Mouse (Mus musculus) limb, embryonic 12.5 days (tissue): ENCODE measurements around the gene Tex33. TPM values are rescaled to one million over a fixed set of nuclear protein-coding genes. Genes with fewer than 3 reads are reported as not detected.

Experiments used
- ATAC-seq: fragments of 200-750 bp; cut with Nextera tagmentation; 2 replicates; pipeline ENCODE4 v1.8.0; 2017; ENCODE audit warnings: low read depth, moderate TSS enrichment; ENCODE audit not compliant: insufficient number of reproducible peaks, insufficient read depth, low FRiP score, low TSS enrichment
- H3K27ac ChIP-seq: fragments of 300-500 bp; sonication (generic); 2 replicates; pipeline ENCODE4 v1.5.1; 2016; ENCODE audit warnings: mild to moderate bottlenecking, moderate library complexity
- H3K27me3 ChIP-seq: fragments of 300-500 bp; sonication (generic); 2 replicates; pipeline ENCODE4 v1.6.1; 2016; ENCODE audit warnings: mild to moderate bottlenecking, moderate library complexity
- H3K36me3 ChIP-seq: fragments of 300-500 bp; sonication (generic); 2 replicates; pipeline ENCODE4 v1.6.1; 2016; ENCODE audit warnings: mild to moderate bottlenecking, moderate library complexity
- H3K4me1 ChIP-seq: fragments of 300-500 bp; sonication (generic); replicated peaks from 2 replicates; pipeline ENCODE4 v1.6.1; 2016
- H3K4me2 ChIP-seq: fragments of 300-500 bp; sonication (generic); 2 replicates; pipeline ENCODE4 v1.6.1; 2016; ENCODE audit warnings: mild to moderate bottlenecking, moderate library complexity
- H3K4me3 ChIP-seq: fragments of 300-500 bp; sonication (generic); replicated peaks from 2 replicates; pipeline ENCODE4 v1.5.1; 2016; ENCODE audit warnings: mild to moderate bottlenecking
- H3K9ac ChIP-seq: fragments of 300-500 bp; sonication (generic); replicated peaks from 2 replicates; pipeline ENCODE4 v1.6.1; 2016; ENCODE audit warnings: mild to moderate bottlenecking, moderate library complexity
- H3K9me3 ChIP-seq: fragments of 300-500 bp; sonication (generic); 2 replicates; pipeline ENCODE4 v1.6.1; 2016; ENCODE audit warnings: mild to moderate bottlenecking, moderate library complexity
- WGBS: fragments of 180-500 bp; shearing (Covaris S2); methylation state at CpG from one replicate; pipeline ENCODE4 v1.1.7; 2016; 5-methylcytosine and 5-hydroxymethylcytosine counted together
- polyA plus RNA-seq: library from polyadenylated mRNA; unstranded; fragments of >200 nt; fragmentation: Nextera tagmentation; extraction: Ambion mirVana; gene quantifications from 2 replicates; pipeline ENCODE4 v1.2.1, GENCODE M21; 2016

Tex33 gene
- polyA plus RNA-seq, 1 experiment from 2014 or later, result not detected

- Histone ChIP-seq H3K27me3 (peaks cover 43% of the 10 kb centered on the region), H3K4me1 (peaks cover 10% of the 10 kb centered on the region; the same call in 1 of the 2 replicates), H3K36me3 (peaks cover 6% of the 10 kb centered on the region; the same call in 1 of the 2 replicates), H3K4me2 (no peak overlapping the region), H3K9ac (no peak overlapping the region), H3K4me3 (no peak overlapping the region), H3K27ac (no peak overlapping the region), H3K9me3 (no peaks in the 10 kb centered on the region)
- ATAC-seq, result no peak
- 67% methylated on average over 1 of the region's 1 CpGs for WGBS
These were observed 18.0 kb upstream of the Tex33 start for GRCm38 (mm10) chr15:78413719-78414117.

GRCm38 (mm10) chr15:78413083-78413718 lies 17.5 kb upstream of the Tex33 start:
- no peaks in the 10 kb centered on the region for H3K9me3 ChIP-seq
- 88% methylated on average over 14 of the region's 14 CpGs for WGBS
- H3K9ac ChIP-seq, result no peak overlapping the region

GRCm38 (mm10) chr15:78409570-78410052 lies 13.9 kb upstream of the Tex33 start:
- Histone ChIP-seq H3K36me3 (peaks cover 6% of the 10 kb centered on the region; the same call in 1 of the 2 replicates), H3K9me3 (no peaks in the 10 kb centered on the region), H3K4me3 (peak overlapping the region; percentile 32), H3K4me2 (peak overlapping the region; percentile 54), H3K9ac (peak overlapping the region; percentile 42; the same call in 1 of the 2 replicates), H3K27me3 (peaks cover 51% of the 10 kb centered on the region), H3K27ac (no peak overlapping the region), H3K4me1 (peaks cover 28% of the 10 kb centered on the region)
- 9% methylated on average over 12 of the region's 12 CpGs for WGBS
- no peak for ATAC-seq

More at GRCm38 (mm10) chr15:78413083-78413718, 17.5 kb upstream of the Tex33 start:
- ATAC-seq, result no peak
- peaks cover 44% of the 10 kb centered on the region for H3K27me3 ChIP-seq
- no peak overlapping the region for H3K4me2 ChIP-seq
- no peak overlapping the region for H3K4me3 ChIP-seq
- peaks cover 6% of the 10 kb centered on the region; the same call in 1 of the 2 replicates for H3K36me3 ChIP-seq
- peaks cover 10% of the 10 kb centered on the region; the same call in 1 of the 2 replicates for H3K4me1 ChIP-seq
- no peak overlapping the region for H3K27ac ChIP-seq

- WGBS, result under 1% methylated on average over 40 of the region's 40 CpGs
- Histone ChIP-seq H3K9me3 (no peaks in the 10 kb centered on the region), H3K27me3 (peaks cover 39% of the 10 kb centered on the region), H3K4me3 (peak within 1 kb of the TSS; percentile 67), H3K27ac (peak within 1 kb of the TSS; percentile 88), H3K4me2 (peak within 1 kb of the TSS; percentile 92), H3K4me1 (peaks cover 34% of the 10 kb centered on the region), H3K9ac (peak within 1 kb of the TSS; percentile 66), H3K36me3 (no peaks in the 10 kb centered on the region)
- ATAC-seq, result peak; percentile 86
These were observed 10.7 kb upstream of the Tex33 start, which contains the start of gene Mpst for GRCm38 (mm10) chr15:78406293-78406934. TSS of gene Mpst (plus strand) at chr15:78406416.

DNA sequence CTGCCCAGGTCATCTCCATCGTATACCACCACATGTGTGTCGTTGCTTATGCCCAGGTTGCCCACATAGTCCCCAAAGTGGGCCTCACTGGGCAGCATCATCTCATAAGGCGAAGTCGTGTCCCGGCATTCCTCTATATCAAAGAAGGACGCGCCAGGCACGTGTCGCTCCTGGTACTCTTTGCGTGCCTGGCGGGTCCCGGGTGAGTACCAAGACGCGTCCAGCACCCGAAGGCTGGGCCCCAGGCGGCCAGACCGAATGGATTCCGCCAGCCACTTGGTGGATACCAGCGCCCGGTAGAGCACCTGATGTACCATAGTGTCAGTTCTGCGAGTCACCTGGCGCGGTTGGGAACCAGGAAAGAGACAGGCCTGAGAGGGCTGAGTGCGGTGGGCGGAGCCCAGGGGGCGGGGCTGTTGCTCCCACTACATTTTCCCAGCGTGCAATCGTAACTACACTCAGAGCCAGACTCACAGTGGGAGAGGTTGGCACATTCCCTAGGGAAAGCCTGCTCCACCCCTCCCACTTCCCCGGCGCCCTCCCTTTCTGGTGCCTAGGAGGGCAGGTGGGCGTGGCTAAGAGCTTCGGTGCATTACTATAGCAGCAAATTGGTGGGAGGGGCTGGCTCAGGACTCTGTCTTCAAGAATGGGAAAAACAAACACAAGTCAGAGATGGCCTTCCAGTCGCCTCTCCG lies 10.0 kb upstream of the Tex33 start, which contains the start of gene Tst:
Gene Tst, minus strand, starts transcription at position 391 of the 695 bp plus-strand sequence.
- H3K4me1 ChIP-seq, result peaks cover 34% of the 10 kb centered on the region
- H3K9ac ChIP-seq, result peak within 1 kb of the TSS; percentile 66
- no peaks in the 10 kb centered on the region for H3K36me3 ChIP-seq
- ATAC-seq, result peak; percentile 44; the same call in 1 of the 2 replicates
- peaks cover 32% of the 10 kb centered on the region for H3K27me3 ChIP-seq
- no peaks in the 10 kb centered on the region for H3K9me3 ChIP-seq
- WGBS, result 2% methylated on average over 34 of the region's 34 CpGs
- peak within 1 kb of the TSS; percentile 88 for H3K27ac ChIP-seq
- H3K4me3 ChIP-seq, result peak within 1 kb of the TSS; percentile 67
- peak within 1 kb of the TSS; percentile 92 for H3K4me2 ChIP-seq

DNA sequence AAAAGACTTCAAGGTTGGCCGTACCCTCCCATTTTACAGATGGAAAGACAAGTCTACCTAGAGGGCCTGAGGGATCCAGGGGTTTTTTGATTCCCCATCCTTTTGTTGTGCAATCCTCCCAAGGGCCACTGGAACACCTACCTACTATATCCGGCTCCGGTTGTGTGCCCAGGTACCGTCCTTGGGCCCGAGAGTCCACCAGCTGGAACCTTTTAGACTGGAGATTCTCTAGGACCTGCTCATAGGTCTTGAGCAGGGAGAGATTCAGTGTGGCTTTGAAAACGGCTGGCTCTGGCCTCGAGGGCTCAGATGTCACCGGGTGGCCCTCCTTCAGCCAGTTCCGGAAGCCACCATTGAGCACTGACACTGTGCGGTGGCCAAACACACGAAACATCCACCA lies 9.4 kb upstream of the Tex33 start:
- no peak for ATAC-seq
- Histone ChIP-seq H3K4me3 (peak overlapping the region; percentile 67), H3K4me1 (peaks cover 30% of the 10 kb centered on the region)

DNA sequence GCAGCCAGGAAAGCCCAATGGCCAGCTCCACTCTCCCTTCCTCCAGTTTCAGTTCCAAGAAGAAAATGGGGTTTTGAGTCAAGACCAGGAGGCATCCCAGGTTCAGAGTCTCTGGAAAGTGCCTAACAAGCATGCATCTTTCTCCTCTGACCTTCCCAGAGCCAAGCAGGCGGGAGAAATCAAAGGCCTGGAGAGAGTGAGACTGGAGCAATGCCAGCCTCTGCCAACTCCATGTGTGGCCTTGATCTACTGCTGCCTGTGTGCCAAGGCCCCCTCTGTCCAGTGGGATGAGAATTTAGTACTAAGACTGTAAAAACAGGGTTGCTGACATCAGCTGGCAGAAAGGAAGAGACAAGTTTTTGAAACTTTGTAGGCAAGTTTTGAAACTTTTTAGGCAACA lies 8.2 kb upstream of the Tex33 start:
- Histone ChIP-seq H3K4me1 (peaks cover 24% of the 10 kb centered on the region; the same call in 1 of the 2 replicates), H3K27ac (no peak overlapping the region), H3K4me3 (no peak overlapping the region), H3K4me2 (no peak overlapping the region), H3K36me3 (no peaks in the 10 kb centered on the region), H3K27me3 (peaks cover 14% of the 10 kb centered on the region), H3K9ac (no peak overlapping the region), H3K9me3 (no peaks in the 10 kb centered on the region)
- WGBS, result 64% methylated on average over 1 of the region's 1 CpGs
- no peak for ATAC-seq

More for the DNA sequence above, 9.4 kb upstream of the Tex33 start:
- H3K4me2 ChIP-seq, result peak overlapping the region; percentile 92
- H3K27ac ChIP-seq, result no peak overlapping the region
- no peaks in the 10 kb centered on the region for H3K9me3 ChIP-seq
- H3K36me3 ChIP-seq, result no peaks in the 10 kb centered on the region
- 54% methylated on average over 11 of the region's 11 CpGs for WGBS
- H3K27me3 ChIP-seq, result peaks cover 26% of the 10 kb centered on the region
- no peak overlapping the region; the same call in 1 of the 2 replicates for H3K9ac ChIP-seq

DNA sequence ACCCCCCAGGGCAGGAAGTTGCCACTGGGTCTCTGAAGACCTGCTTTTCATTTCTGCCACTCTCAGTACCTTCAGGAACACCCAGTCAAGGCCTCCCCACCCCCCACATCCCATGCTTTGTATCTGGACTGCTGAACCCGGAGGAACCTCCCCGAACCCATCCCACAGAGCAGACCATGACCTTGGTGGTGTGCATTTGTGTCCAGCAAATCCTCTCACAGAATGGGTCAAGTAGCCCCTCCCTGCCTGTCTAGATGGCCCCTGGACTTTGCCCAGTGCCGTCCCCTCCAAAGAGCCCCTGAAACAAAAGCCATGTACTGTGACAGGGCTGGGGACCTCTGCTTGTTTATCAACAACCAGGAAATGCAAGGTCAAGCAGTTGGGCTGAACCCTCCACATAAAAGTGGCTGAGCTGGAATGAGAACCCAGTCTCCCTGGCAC lies 7.6 kb upstream of the Tex33 start:
- no peak overlapping the region for H3K4me3 ChIP-seq
- no peak overlapping the region for H3K9ac ChIP-seq
- H3K27me3 ChIP-seq, result peaks cover 8% of the 10 kb centered on the region
- H3K9me3 ChIP-seq, result no peaks in the 10 kb centered on the region
- H3K4me1 ChIP-seq, result peaks cover 24% of the 10 kb centered on the region; the same call in 1 of the 2 replicates
- no peak for ATAC-seq
- H3K4me2 ChIP-seq, result no peak overlapping the region
- 47% methylated on average over 3 of the region's 3 CpGs for WGBS
- no peak overlapping the region for H3K27ac ChIP-seq
- no peaks in the 10 kb centered on the region for H3K36me3 ChIP-seq

DNA sequence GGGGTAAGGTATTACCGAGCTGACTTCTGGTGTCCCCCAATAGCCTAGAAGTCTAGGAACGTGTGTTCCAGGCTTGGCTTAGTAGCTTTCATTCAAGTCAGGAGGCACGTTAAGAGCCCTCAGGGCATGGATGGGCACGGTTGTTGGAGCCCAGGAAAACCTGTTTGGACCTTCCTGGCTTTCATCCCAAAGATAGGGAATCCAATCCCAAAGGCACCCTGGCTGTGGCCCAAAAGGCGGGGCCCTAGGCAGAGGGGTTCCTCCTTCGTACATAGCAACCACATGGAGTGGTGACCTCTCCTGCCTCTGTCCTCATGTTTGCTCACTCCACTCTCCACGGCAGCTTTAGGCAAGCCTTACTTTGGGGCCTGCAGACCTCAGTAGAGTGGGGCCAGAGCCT lies 6.7 kb upstream of the Tex33 start:
- peaks cover 22% of the 10 kb centered on the region; the same call in 1 of the 2 replicates for H3K4me1 ChIP-seq
- WGBS, result 83% methylated on average over 7 of the region's 7 CpGs
- no peak for ATAC-seq

DNA sequence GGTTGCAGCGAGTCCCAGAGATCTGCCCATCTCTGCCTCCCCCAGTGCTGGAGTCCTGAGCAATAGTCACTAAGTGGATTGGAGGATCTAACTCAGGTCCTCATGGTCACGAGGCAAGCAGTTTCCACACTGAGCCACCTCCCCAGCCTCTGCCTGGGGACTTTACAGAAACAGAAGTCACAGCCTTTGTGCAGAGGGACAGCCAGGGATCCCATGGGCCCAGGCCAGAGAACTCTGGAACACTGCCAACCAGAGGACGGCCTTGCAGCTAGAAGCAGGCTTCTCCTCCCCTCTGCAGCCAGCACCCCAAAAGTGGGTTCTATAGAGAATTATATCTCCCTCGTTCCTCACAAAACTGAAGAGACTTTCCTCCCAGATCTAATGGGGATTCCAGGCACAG lies 6.2 kb upstream of the Tex33 start:
- no peak overlapping the region for H3K4me2 ChIP-seq
- peaks cover 17% of the 10 kb centered on the region; the same call in 1 of the 2 replicates for H3K4me1 ChIP-seq
- 72% methylated on average over 4 of the region's 4 CpGs for WGBS
- H3K36me3 ChIP-seq, result no peaks in the 10 kb centered on the region
- no peaks in the 10 kb centered on the region for H3K9me3 ChIP-seq
- no peak overlapping the region for H3K9ac ChIP-seq
- no peak overlapping the region for H3K27ac ChIP-seq
- H3K27me3 ChIP-seq, result no peaks in the 10 kb centered on the region; the same call in 1 of the 2 replicates
- ATAC-seq, result no peak
- H3K4me3 ChIP-seq, result no peak overlapping the region

More for the DNA sequence above, 6.7 kb upstream of the Tex33 start:
- H3K4me2 ChIP-seq, result no peak overlapping the region
- no peak overlapping the region for H3K9ac ChIP-seq
- H3K27ac ChIP-seq, result no peak overlapping the region
- no peaks in the 10 kb centered on the region for H3K36me3 ChIP-seq
- H3K27me3 ChIP-seq, result no peaks in the 10 kb centered on the region; the same call in 1 of the 2 replicates
- no peaks in the 10 kb centered on the region for H3K9me3 ChIP-seq
- H3K4me3 ChIP-seq, result no peak overlapping the region
